Mouse (Mus musculus) urinary bladder, postnatal 4 days (tissue): ENCODE measurements around the gene Fbxo4.

Experiments
- DNase-seq, 2 experiments: peaks; one replicate each; pipeline ENCODE4 v3.0.0; 2021 to 2022; ENCODE audit warnings: low spot score in 2 of 2

Gene Fbxo4

GRCm38 (mm10) chr15:3979061-3979848, at the start of gene Fbxo4:
TSS of gene Fbxo4 (minus strand) at chr15:3979573.
- peak; percentile 79 to 83 for DNase-seq

- DNase-seq, result no peak
These were observed 49.6 kb upstream of the Fbxo4 start for GRCm38 (mm10) chr15:4028960-4029359.

- DNase-seq, result no peak
These were observed 49.0 kb upstream of the Fbxo4 start for GRCm38 (mm10) chr15:4028411-4028700.

- no peak for DNase-seq
These were observed 48.5 kb upstream of the Fbxo4 start for GRCm38 (mm10) chr15:4027671-4028410.

- DNase-seq, result peak; percentile 81 to 84
These were observed 47.6 kb upstream of the Fbxo4 start for GRCm38 (mm10) chr15:4026831-4027584.

- peak; percentile 83 to 86 for DNase-seq
These were observed 46.9 kb upstream of the Fbxo4 start, which contains the start of gene Oxct1 for GRCm38 (mm10) chr15:4026231-4026773. TSS of gene Oxct1 (plus strand) at chr15:4026383.

GRCm38 (mm10) chr15:4025508-4025904, 46.1 kb upstream of the Fbxo4 start:
- no peak for DNase-seq

GRCm38 (mm10) chr15:4024726-4025507, 45.5 kb upstream of the Fbxo4 start:
- no peak for DNase-seq

- no peak for DNase-seq
These were observed 44.4 kb upstream of the Fbxo4 start for GRCm38 (mm10) chr15:4023747-4024146.

- DNase-seq, result no peak
These were observed 41.3 kb upstream of the Fbxo4 start for GRCm38 (mm10) chr15:4020711-4021110.

- DNase-seq, result no peak
These were observed 34.5 kb upstream of the Fbxo4 start for GRCm38 (mm10) chr15:4013873-4014272.

- DNase-seq, result no peak
These were observed 21.2 kb upstream of the Fbxo4 start for GRCm38 (mm10) chr15:4000536-4000935.

GRCm38 (mm10) chr15:3999144-3999543, 19.8 kb upstream of the Fbxo4 start:
- DNase-seq, result no peak

GRCm38 (mm10) chr15:3996267-3997010, 17.1 kb upstream of the Fbxo4 start:
- DNase-seq, result no peak

GRCm38 (mm10) chr15:3995448-3996266, 16.3 kb upstream of the Fbxo4 start, which contains the start of gene AW549877:
TSS of gene AW549877 (minus strand) at chr15:3995744.
- peak; percentile 99 for DNase-seq

- DNase-seq, result no peak
These were observed 15.6 kb upstream of the Fbxo4 start for GRCm38 (mm10) chr15:3994852-3995447.

GRCm38 (mm10) chr15:3987981-3988380, 8.6 kb upstream of the Fbxo4 start:
- DNase-seq, result no peak

GRCm38 (mm10) chr15:3984876-3985275, 5.5 kb upstream of the Fbxo4 start:
- no peak for DNase-seq

- DNase-seq, result no peak
These were observed 3.4 kb upstream of the Fbxo4 start for GRCm38 (mm10) chr15:3982732-3983131.
